Mouse (Mus musculus) spleen, embryonic (tissue): ENCODE results near the gene Rhot1.
"Not testable (repeated sequence)": the region's sequence is repeated elsewhere in the genome, so short reads cannot be mapped to it uniquely, and the experiment has no call there.

Source experiments
- CTCF ChIA-PET: fragments of 350-600 bp; sonication (Branson Sonifier 250); formaldehyde crosslinking; loops from one replicate; lab custom pipeline; 2022; lab: Charles Lee

Gene Rhot1

DNA sequence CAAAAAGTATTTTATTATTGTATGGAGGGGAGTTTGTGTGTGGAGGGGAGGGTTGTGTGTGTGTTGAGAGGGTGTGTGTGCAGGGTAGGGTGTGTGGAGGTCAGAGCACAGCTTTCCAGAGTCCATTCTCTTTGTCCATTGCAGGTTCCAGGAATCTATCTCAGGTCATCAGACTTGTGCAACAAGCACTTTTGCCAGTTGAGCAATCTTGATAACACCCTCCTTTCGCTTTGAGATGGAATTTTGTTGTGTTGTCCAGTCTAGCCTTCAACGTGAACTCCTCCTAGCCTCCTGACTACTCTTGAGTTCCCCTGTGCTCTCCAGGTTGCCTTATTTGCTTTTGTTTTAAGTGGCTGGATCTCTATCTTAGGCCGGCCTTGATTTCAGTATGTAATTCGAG lies 18.5 kb upstream of the Rhot1 start:
- CTCF ChIA-PET = no interaction called here

- CTCF ChIA-PET = interaction anchor here (0.5 to 1.0 kb wide), 3 partner anchors 15 to 53 kb away, joined by 3 to 4 read pairs (median 3); partner anchors contain the start of gene Rhot1
Observed at GRCm38 (mm10) chr11:80193827-80194226, 15.0 kb upstream of the Rhot1 start.

DNA sequence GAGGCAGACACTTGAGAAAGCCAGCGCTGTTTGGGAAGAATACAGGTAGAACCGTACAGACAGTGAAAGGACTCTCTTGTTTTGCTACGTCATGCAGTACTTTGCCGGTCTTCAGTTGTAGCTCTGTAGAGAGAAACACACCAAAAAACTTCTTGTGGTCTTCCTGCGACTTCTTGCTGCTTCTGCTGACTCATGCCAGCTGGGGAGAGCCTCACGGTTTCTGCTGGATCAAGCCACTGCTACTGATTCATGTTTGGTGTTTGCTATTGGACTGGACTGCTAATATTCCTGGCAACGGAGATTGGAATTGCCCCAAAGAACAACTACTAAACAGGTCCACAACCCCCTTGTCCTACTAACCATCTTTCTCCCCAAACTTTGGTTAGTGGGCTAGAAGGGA lies 12.5 kb upstream of the Rhot1 start:
- CTCF ChIA-PET = no interaction called here

DNA sequence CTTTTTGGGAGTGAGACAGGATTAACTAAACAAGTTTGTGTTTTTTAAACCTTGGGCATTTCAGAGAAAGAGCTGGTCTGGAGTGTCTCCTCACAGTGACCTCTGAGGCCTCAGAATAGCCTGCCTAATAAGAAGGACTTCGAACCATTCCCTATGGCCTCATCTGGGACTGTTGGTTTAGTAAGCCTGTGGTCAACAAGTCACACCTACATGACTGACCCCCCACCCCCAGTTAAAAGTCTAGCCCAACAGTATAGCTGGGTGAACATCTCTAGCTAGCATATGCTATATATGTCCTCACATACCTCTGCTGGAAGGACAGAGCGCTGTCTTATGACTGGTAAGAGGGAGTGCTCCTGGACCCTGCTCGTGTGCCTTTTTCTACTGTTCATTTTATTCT lies 9.5 kb upstream of the Rhot1 start:
- CTCF ChIA-PET = interaction anchor here (1.1 kb wide), 1 partner anchor 43 kb away, joined by 3 read pairs; no protein-coding TSS in a partner anchor

DNA sequence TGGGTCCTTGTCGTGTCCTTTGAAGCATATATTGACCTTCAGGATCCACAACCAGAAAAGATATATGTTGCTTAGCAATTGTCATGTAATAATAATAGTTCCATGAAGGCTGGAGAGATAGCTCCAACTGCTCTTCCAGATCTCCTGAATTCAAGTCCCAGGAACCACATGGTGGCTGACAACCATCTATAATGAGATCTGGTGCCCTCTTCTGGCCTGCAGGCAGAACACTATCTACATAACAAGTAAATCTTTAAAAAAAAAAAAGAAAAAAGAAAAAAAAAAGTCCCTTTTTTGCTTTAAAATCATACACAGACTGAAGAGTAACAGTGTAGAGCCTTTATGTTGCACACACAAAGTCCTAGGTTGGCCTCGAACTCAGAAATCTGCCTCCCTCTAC lies 9.0 kb upstream of the Rhot1 start:
- CTCF ChIA-PET = interaction anchor here (1.1 kb wide), 1 partner anchor 44 kb away, joined by 3 read pairs; no protein-coding TSS in a partner anchor

GRCm38 (mm10) chr11:80200326-80200725 lies 8.5 kb upstream of the Rhot1 start:
- CTCF ChIA-PET = interaction anchor here (0.6 to 0.7 kb wide), 3 partner anchors 8 to 147 kb away, joined by 3 to 6 read pairs (median 4); no protein-coding TSS in a partner anchor

DNA sequence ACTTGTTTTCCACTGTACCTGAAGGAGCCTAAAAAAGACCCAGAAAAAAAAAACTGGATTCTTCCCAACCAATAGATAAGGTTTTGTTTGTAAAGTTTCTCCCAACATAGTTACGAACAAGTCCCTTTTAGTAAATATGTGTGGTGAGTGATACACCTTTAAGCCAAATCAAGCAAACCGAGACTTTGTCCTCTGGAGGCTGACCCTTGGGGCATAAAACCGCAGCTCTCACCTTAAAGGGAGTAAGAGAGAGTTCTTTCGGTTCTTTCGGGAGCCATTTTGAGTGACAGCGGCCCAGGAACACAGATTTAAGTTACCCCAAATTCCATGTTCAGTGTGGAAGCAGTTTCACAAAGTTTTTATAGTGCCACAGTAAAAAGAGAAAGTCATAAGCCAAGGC lies 6.5 kb upstream of the Rhot1 start:
- CTCF ChIA-PET = interaction anchor here (0.7 kb wide), 1 partner anchor 37 kb away, joined by 5 read pairs; no protein-coding TSS in a partner anchor

DNA sequence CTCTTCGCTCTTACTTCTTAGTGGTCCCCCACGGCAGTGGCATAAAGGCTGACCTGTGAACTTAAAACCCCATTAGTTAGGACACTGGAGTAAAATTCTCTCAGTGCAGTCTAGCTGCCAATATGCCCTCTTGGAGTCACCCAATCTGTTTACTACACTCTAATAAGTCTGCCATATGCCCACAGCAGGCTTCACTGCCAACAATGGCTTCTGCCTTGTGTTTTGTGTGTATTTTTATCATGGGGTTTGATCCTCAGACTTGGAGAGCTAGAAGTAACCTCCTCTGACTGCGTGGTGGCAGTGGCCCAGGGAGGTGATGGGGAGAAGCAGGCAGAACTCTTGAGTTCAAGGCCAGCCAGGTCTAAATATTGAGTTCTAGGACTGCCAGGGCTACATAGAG lies 4.8 kb upstream of the Rhot1 start:
- CTCF ChIA-PET = no interaction called here

DNA sequence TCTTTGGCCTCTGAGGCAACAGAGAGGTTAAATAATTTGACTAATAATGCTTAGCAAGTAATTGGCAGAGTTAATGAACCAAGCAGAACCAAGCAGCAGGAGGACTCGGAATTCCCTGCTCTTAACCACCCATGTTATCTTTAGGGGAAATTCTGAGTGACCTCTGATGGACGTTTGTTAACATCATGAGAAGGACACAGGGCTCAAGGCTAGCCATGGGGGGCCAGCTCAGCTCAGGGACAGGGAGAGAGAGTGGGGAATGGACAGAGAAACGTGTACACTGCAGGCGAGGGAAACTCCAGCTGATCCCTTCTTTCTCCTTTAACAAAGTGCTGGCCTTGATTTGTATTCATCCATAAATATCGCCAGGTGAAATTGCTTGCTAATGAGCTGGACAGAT lies 3.9 kb upstream of the Rhot1 start:
- CTCF ChIA-PET = no interaction called here

GRCm38 (mm10) chr11:80208465-80208859 lies 357 bp upstream of the Rhot1 start:
- CTCF ChIA-PET = interaction anchor here (0.7 kb wide), 1 partner anchor 8 kb away, joined by 4 read pairs; no protein-coding TSS in a partner anchor

DNA sequence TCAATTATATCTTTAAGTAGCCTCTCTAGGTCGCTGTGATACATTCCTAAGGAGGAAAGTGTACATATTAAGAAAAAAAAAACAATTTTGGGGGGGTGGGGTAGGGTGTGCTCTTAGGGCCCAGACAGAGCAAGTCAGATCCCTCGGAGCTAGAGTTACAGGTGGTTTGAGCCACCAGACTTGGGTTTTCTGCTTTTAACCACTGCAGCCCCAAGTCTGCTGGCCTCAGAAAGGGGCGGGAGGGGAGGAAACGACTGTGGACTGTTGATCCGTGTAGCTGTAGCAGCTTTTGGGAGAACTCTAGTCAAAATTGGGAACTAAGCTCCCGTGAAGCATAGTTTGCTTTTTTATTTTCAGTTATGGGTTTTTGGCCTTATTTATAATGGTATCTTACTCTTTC lies 1.5 kb downstream of the Rhot1 start:
- CTCF ChIA-PET = interaction anchor here (0.6 kb wide), 1 partner anchor 16 kb away, joined by 3 read pairs; no protein-coding TSS in a partner anchor

- CTCF ChIA-PET = no interaction called here
Observed at GRCm38 (mm10) chr11:80212282-80212681, 3.5 kb downstream of the Rhot1 start.

DNA sequence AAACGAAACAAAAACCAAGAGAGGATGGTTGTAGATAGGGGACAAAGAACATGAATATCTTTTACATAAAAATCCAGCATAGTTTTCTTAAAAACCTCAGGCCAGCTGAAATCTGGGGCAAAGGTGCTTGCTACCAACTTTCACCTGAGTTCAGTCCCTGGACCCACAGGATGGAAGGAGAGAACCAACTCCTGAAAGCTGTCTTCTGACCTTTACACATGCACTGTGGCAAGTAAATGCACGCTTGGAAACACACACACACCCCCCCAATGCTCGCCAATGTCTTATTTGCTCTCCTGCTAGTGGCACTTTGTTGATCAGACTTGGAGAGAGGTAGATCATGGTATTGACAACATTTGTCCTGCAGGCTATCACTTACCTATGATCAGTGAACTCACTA lies 6.5 kb downstream of the Rhot1 start:
- CTCF ChIA-PET = no interaction called here

- CTCF ChIA-PET = no interaction called here
Observed at GRCm38 (mm10) chr11:80218657-80219293, 10.0 kb downstream of the Rhot1 start.

GRCm38 (mm10) chr11:80230066-80230465 lies 21.2 kb downstream of the Rhot1 start:
- CTCF ChIA-PET = not testable (repeated sequence)

DNA sequence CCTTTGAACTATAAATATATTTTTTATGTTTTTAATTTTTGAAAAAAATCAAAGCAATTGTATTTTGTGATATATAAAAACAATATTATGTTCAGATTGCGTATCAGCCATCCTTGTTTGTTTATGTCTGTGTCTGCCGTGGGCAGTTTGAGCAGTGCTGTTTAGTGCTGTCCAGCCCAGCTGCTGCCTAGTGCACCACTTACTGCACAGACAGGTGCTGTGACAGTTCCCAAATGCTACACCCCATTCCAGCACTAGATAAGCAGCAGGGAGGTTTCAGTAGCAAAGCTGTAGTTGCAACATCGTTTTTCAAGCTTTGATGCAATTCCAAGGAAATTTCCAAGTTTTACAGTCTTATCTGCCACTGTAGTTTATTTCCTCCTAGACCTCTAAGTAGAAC lies 28.5 kb downstream of the Rhot1 start:
- CTCF ChIA-PET = no interaction called here

DNA sequence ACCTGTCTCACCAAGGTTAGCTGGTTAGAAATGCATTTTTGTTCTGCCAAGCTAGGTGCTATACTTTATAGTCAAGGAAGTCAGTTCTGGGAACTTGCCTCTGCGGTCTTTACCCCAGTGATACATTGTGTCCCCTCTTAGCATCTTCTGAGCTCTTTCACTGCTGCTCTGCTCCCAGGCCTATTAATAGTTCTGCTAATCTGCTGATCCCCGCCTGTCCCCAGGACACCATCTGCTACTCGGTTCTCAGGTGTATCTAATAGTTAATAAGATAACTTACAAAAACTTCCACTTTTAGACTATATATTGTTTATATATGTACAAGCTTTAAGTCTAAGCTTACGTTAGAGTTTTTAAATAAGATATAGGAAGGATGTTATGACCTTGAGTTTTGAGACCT lies 29.5 kb downstream of the Rhot1 start:
- CTCF ChIA-PET = interaction anchor here (0.7 kb wide), 1 partner anchor 114 kb away, joined by 4 read pairs; no protein-coding TSS in a partner anchor

DNA sequence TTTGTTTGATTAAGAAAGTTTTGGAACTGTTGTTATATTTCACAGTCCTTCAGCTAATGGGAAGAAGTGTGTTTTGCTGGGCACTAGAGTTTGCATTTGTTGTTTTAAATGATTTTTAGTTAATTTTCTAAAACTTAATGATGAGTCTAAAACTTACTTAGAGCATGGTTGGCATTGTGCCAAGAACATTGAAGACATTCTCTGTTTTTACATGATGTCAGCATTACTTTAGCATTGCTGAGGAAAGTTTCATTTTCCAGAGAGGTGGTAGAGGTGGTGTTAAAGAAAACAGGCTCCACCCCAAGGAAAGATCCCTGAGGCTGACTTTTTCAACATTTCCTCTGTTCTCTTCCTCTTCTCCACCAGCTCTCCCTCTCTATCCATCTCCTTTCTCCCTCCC lies 38.2 kb downstream of the Rhot1 start:
- CTCF ChIA-PET = interaction anchor here (0.6 kb wide), 1 partner anchor 12 kb away, joined by 4 read pairs; no protein-coding TSS in a partner anchor

- CTCF ChIA-PET = no interaction called here
Observed at GRCm38 (mm10) chr11:80248531-80248930, 39.7 kb downstream of the Rhot1 start.

GRCm38 (mm10) chr11:80264137-80264536 lies 55.3 kb downstream of the Rhot1 start:
- CTCF ChIA-PET = interaction anchor here (0.7 kb wide), 1 partner anchor 13 kb away, joined by 5 read pairs; no protein-coding TSS in a partner anchor

DNA sequence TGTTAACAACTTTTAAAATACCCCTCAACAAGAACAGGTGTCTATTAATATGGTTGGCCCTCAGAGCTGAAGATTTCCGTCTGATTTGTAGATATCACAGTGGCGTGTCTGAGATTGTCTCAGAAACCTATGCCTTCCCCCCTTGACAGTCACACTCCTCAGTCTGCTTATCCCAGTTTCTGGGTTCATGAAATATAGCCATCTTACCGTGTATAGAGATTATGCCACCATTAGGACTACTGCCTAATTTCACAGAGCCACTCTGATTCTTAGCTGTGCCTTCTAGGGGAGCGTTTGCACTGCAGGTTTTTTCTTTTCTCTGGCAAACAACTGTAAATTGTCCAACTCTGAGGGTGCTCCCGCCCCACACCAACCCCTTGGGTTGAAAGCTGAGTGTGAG lies 62.3 kb downstream of the Rhot1 start:
- CTCF ChIA-PET = no interaction called here

DNA sequence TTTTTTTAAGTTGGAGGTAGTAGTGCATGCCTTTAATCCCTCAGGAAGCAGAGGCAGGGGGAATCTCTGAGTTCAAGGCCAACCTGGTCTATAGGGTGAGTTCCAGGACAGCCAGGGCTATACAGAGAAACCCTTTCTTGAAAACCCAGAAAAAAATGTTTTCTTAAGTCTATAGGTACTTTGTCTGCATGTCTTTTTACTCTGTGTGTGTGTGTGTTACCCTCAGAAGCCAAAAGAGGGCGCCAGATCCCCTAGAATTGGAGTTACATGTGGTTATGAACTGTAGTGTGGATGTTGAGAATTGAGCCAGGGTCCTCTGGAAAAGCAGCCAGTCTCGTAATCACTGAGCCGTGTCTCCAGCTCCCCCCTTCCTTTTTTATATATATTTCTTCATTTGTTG lies 66.2 kb downstream of the Rhot1 start:
- CTCF ChIA-PET = no interaction called here

DNA sequence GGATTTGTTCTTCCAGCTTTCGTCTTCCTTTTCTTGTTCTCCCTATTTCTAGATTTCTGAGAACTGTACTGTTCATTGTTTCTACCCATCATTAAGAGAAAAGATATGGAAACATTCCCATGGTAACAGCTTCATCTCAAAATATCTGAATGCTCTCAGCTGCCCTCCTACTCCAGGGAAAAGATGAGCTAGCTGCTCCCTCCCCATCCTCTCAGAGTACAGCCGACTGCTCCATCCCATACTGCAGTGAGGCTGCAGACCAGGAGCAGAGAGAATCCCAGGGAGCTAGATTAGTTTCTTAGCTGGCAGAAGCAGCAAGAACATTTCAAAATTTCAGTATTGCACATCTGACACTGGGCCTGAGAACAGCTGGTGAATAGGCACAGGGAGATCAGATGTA lies 69.2 kb downstream of the Rhot1 start:
- CTCF ChIA-PET = no interaction called here
